In genomic region chr8:111740994-111741393, GRCm38 (mm10) we compare ENCODE assay signal across 8 mouse cellular contexts. TPM values are rescaled to one million over a fixed set of nuclear protein-coding genes. Genes with fewer than 3 reads are reported as not detected.
DNase-seq lines count a peak whose midpoint lies in the region; ATAC-seq and TF ChIP-seq lines count a peak whose summit lies in the region.

No protein-coding gene starts in this region.

- no peak for DNase-seq in hindbrain, embryonic 10.5 days (ENCODE audit: low spot score)
- no peak for DNase-seq in hindbrain, embryonic 11.5 days (ENCODE audit: low spot score)
- DNase-seq in spleen, postnatal 36 days (ENCODE audit: low spot score in 2 of 2), result no peak
- DNase-seq in adipocyte (ENCODE audit: low spot score), result no peak

- peak overlapping the region; percentile 75; the same call in 1 of the 2 replicates for H3K27ac ChIP-seq in hindbrain, embryonic 10.5 days
- H3K27ac ChIP-seq in hindbrain, embryonic 11.5 days (ENCODE audit: low read depth, low read length), result no peak overlapping the region
- H3K27ac ChIP-seq in forebrain, embryonic 12.5 days, result no peak overlapping the region
- peak overlapping the region; percentile 95 for H3K27ac ChIP-seq in intestine, postnatal 0 days (ENCODE audit: low read depth, low read length)
- H3K27ac ChIP-seq in midbrain, embryonic 16.5 days (ENCODE audit: low read length), result no peak overlapping the region

- no peak for TF ChIP-seq CTCF in intestine, postnatal 0 days (IDR thresholded peaks at IDR 0.05; ENCODE audit: low read depth)

- WGBS in hindbrain, embryonic 10.5 days, result 88% methylated on average over 8 of the region's 8 CpGs
- 88% methylated on average over 8 of the region's 8 CpGs for WGBS in hindbrain, embryonic 11.5 days
- 89% methylated on average over 8 of the region's 8 CpGs for WGBS in forebrain, embryonic 12.5 days
- WGBS in intestine, postnatal 0 days, result 66% methylated on average over 8 of the region's 8 CpGs
- WGBS in midbrain, embryonic 16.5 days, result 80% methylated on average over 8 of the region's 8 CpGs

- H3K4me1 ChIP-seq in hindbrain, embryonic 10.5 days (replicated peaks), result peaks cover 98% of the 10 kb centered on the region
- peaks cover 44% of the 10 kb centered on the region for H3K4me1 ChIP-seq in hindbrain, embryonic 11.5 days (replicated peaks; ENCODE audit: control insufficient read depth, insufficient read depth, low read length)
- H3K4me1 ChIP-seq in forebrain, embryonic 12.5 days, result peaks cover 89% of the 10 kb centered on the region
- H3K4me1 ChIP-seq in intestine, postnatal 0 days (replicated peaks; ENCODE audit: control insufficient read depth, insufficient read depth, low read length), result peaks cover 35% of the 10 kb centered on the region
- peaks cover 63% of the 10 kb centered on the region for H3K4me1 ChIP-seq in midbrain, embryonic 16.5 days (ENCODE audit: control insufficient read depth, insufficient read depth, low read length)

- no peak overlapping the region for H3K4me2 ChIP-seq in hindbrain, embryonic 11.5 days (replicated peaks; ENCODE audit: low read depth, low read length)
- H3K4me2 ChIP-seq in forebrain, embryonic 12.5 days, result peak overlapping the region; percentile 74
- peak overlapping the region; percentile 80; the same call in 1 of the 2 replicates for H3K4me2 ChIP-seq in intestine, postnatal 0 days (replicated peaks; ENCODE audit: low read depth)
- H3K4me2 ChIP-seq in midbrain, embryonic 16.5 days (ENCODE audit: low read length), result peak overlapping the region; percentile 83

- H3K36me3 ChIP-seq in hindbrain, embryonic 10.5 days, result peaks cover 22% of the 10 kb centered on the region; the same call in 1 of the 2 replicates
- no peaks in the 10 kb centered on the region for H3K36me3 ChIP-seq in hindbrain, embryonic 11.5 days (ENCODE audit: control insufficient read depth, insufficient read depth, low read length)
- H3K36me3 ChIP-seq in forebrain, embryonic 12.5 days (replicated peaks), result no peaks in the 10 kb centered on the region
- H3K36me3 ChIP-seq in intestine, postnatal 0 days (ENCODE audit: control insufficient read depth, insufficient read depth), result peaks cover 6% of the 10 kb centered on the region; the same call in 1 of the 2 replicates
- H3K36me3 ChIP-seq in midbrain, embryonic 16.5 days (ENCODE audit: control insufficient read depth, insufficient read depth, low read length), result no peaks in the 10 kb centered on the region

- peaks cover 8% of the 10 kb centered on the region for H3K27me3 ChIP-seq in hindbrain, embryonic 10.5 days (ENCODE audit: insufficient read depth, poor library complexity, severe bottlenecking)
- no peaks in the 10 kb centered on the region for H3K27me3 ChIP-seq in hindbrain, embryonic 11.5 days (ENCODE audit: control insufficient read depth, insufficient read depth, low read length)
- H3K27me3 ChIP-seq in forebrain, embryonic 12.5 days, result 0 out of 2 replicates have a peak, but pooled peaks cover 6% of the 10 kb centered on the region
- H3K27me3 ChIP-seq in intestine, postnatal 0 days (replicated peaks; ENCODE audit: control insufficient read depth, insufficient read depth, low read length), result no peaks in the 10 kb centered on the region
- no peaks in the 10 kb centered on the region for H3K27me3 ChIP-seq in midbrain, embryonic 16.5 days (ENCODE audit: control insufficient read depth, insufficient read depth, low read depth, low read length)

- peak overlapping the region; percentile 94; the same call in 1 of the 2 replicates for H3K4me3 ChIP-seq in hindbrain, embryonic 10.5 days
- no peak overlapping the region for H3K4me3 ChIP-seq in hindbrain, embryonic 11.5 days (ENCODE audit: low read depth, low read length)
- H3K4me3 ChIP-seq in forebrain, embryonic 12.5 days (replicated peaks), result no peak overlapping the region
- no peak overlapping the region for H3K4me3 ChIP-seq in intestine, postnatal 0 days (ENCODE audit: low read depth, low read length)
- H3K4me3 ChIP-seq in midbrain, embryonic 16.5 days (ENCODE audit: low read depth, low read length), result no peak overlapping the region

- ATAC-seq in hindbrain, embryonic 11.5 days (ENCODE audit: low FRiP score), result no peak
- ATAC-seq in forebrain, embryonic 12.5 days (ENCODE audit: low FRiP score), result no peak
- ATAC-seq in intestine, postnatal 0 days, result no peak
- no peak for ATAC-seq in midbrain, embryonic 16.5 days
- no peak for ATAC-seq in megakaryocyte progenitor cell, adult 5-6 weeks (replicated peaks; ENCODE audit: poor library complexity)

- no peaks in the 10 kb centered on the region for H3K9me3 ChIP-seq in hindbrain, embryonic 10.5 days
- no peaks in the 10 kb centered on the region for H3K9me3 ChIP-seq in hindbrain, embryonic 11.5 days (ENCODE audit: control insufficient read depth, low read length)
- no peaks in the 10 kb centered on the region for H3K9me3 ChIP-seq in forebrain, embryonic 12.5 days
- no peaks in the 10 kb centered on the region for H3K9me3 ChIP-seq in intestine, postnatal 0 days (ENCODE audit: control insufficient read depth)
- no peaks in the 10 kb centered on the region for H3K9me3 ChIP-seq in midbrain, embryonic 16.5 days (replicated peaks; ENCODE audit: control insufficient read depth, low read length, poor library complexity, severe bottlenecking)

- H3K9ac ChIP-seq in hindbrain, embryonic 11.5 days (ENCODE audit: low read depth, low read length), result no peak overlapping the region
- no peak overlapping the region for H3K9ac ChIP-seq in forebrain, embryonic 12.5 days
- no peak overlapping the region for H3K9ac ChIP-seq in intestine, postnatal 0 days (ENCODE audit: low read depth, low read length)
- H3K9ac ChIP-seq in midbrain, embryonic 16.5 days (ENCODE audit: low read depth, low read length), result peak overlapping the region; percentile 0; the same call in 1 of the 2 replicates

RNA-seq across cellular contexts. Expression of gene Bcar1, which starts 2.6 kb away (rescaled TPM):
- 61.6 and 63.9 TPM in 2 replicates for polyA plus RNA-seq in hindbrain, embryonic 10.5 days (2016; fragmentation: Nextera tagmentation; extraction: Ambion mirVana)
- polyA plus RNA-seq in hindbrain, embryonic 11.5 days (2014; fragmentation: Nextera tagmentation; extraction: Ambion mirVana), result 43.3 and 47.3 TPM in 2 replicates
- polyA plus RNA-seq in forebrain, embryonic 12.5 days (2016; fragmentation: Nextera tagmentation; extraction: Ambion mirVana), result 44.0 and 45.6 TPM in 2 replicates
- 38.8 and 41.1 TPM in 2 replicates for polyA plus RNA-seq in intestine, postnatal 0 days (2015; fragmentation: Nextera tagmentation; extraction: Ambion mirVana)
- polyA plus RNA-seq in midbrain, embryonic 16.5 days (2015; fragmentation: Nextera tagmentation; extraction: Ambion mirVana), result 41.5 and 43.3 TPM in 2 replicates
- total RNA-seq in megakaryocyte progenitor cell, adult 5-6 weeks (2015), result 0.15 TPM in 1 of 2 replicates, not detected in the other
- not detected in 2 replicates for total RNA-seq in megakaryocyte progenitor cell, adult 5-6 weeks (2017)

RNA-seq across cellular contexts. Expression of gene Ctrb1, which starts 50.2 kb away (rescaled TPM):
- polyA plus RNA-seq in hindbrain, embryonic 10.5 days (2016; fragmentation: Nextera tagmentation; extraction: Ambion mirVana), result not detected in 2 replicates
- not detected in 2 replicates for polyA plus RNA-seq in hindbrain, embryonic 11.5 days (2014; fragmentation: Nextera tagmentation; extraction: Ambion mirVana)
- not detected in 2 replicates for polyA plus RNA-seq in forebrain, embryonic 12.5 days (2016; fragmentation: Nextera tagmentation; extraction: Ambion mirVana)
- 75.8 and 118 TPM in 2 replicates for polyA plus RNA-seq in intestine, postnatal 0 days (2015; fragmentation: Nextera tagmentation; extraction: Ambion mirVana)
- not detected in 2 replicates for polyA plus RNA-seq in midbrain, embryonic 16.5 days (2015; fragmentation: Nextera tagmentation; extraction: Ambion mirVana)
- not detected in 2 replicates for total RNA-seq in megakaryocyte progenitor cell, adult 5-6 weeks (2015)
- total RNA-seq in megakaryocyte progenitor cell, adult 5-6 weeks (2017), result not detected in 2 replicates

Comparison
In these comparisons a context has a peak if more than half of its experiments do, and no peak if none do; other contexts are left out.
1. H3K27ac ChIP-seq: peak in hindbrain, embryonic 10.5 days (single experiment) and intestine, postnatal 0 days (single experiment); none in hindbrain, embryonic 11.5 days (single experiment), forebrain, embryonic 12.5 days (single experiment) and midbrain, embryonic 16.5 days (single experiment).
2. RNA of gene Ctrb1, which starts 50.2 kb away (polyA plus RNA-seq): 75.8 to 118 TPM in intestine, postnatal 0 days; not detected in midbrain, embryonic 16.5 days, not detected in hindbrain, embryonic 10.5 days, not detected in hindbrain, embryonic 11.5 days and not detected in forebrain, embryonic 12.5 days; every median in the first group is over 10 times any median in the second.